Mouse (Mus musculus) kidney, postnatal 14 days (tissue): Measurements from ENCODE around the gene Pkd1l1.

Experiments
- DNase-seq: peaks from one replicate; pipeline ENCODE4 v3.0.0; 2022; ENCODE audit warnings: mixed read lengths

The Pkd1l1 gene

GRCm38 (mm10) chr11:8817376-8817775 is 155.7 kb downstream of the Pkd1l1 start:
- no peak for DNase-seq

DNA sequence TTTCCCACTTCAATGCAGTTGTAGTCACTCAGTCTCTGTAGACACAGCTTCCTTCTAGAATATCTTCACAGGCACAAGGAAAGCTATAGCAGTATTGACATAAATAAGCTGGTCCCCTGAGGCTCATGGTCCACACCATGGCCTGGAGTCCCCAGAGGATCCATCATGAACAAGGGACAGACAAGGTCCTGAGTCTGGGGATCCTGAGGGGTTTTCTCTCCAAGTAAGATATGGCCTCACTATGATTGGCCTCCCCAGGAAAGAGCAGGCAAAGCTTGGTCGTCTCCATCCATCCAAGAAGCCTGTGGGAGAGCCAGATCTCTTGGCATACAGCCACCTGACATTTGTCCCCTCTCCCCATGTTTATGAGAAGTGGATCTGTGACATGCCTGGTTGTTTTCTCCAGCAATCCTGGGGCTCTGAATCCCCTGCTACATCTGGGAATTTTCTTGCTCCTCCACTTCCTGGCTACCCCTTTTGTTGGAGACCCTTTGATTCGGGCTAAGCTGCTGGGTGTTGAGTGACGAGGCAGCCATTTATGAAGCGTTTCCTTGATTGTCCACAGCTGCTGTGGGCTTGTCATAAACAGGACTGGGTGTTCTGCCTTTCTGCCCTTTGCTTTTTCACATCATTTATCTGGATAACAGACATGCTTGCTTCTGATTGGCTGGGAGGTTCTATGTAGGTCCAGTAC is 158.8 kb downstream of the Pkd1l1 start:
- DNase-seq = peak; percentile 83

DNA sequence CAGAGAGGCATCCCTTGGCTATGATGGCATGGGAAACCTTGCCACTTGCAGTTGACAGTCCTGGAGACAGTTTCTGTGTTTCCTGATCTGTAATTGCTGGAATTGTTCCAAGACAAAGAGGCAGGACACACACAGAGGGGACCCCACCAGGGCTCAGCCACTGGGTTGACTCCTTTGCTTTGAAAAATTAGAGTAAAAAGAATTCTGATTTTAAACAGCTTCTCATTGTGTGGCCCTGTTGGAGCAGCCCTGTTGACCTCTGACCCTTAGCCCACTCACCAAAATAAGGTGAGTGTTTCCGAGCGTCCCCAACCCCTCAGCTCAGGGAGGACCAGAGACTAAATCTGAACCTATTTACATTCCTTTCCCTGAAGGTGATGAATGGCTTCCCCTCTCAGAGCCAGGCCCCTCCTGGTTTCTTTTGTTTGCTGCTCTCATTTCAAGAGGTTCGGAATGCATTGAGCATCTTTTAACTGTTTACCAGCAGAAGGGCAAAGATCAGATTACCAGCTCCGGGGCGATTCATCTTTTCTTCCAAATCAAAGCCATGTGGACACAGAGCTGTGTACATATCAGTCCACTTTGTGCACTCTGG is 161.5 kb downstream of the Pkd1l1 start:
- DNase-seq = no peak

DNA sequence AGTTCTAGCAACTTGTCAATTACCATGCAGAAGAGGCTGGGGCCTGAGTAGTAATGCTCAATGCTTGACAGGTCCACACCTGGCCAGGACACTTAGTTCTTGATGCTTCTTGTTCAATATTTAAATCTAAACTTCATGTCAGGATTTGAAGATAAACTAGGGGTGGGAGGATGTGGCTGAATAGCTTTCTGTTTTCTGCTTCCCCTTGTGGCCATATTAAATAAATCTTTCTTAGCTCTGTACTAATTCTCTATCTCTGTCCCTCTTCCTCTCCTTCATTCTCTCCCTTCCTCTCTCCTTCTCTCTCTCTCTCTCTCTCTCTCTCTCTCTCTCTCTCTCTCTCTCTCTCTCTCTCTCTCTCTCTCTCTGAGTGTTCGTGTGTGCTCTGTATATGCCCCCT is 163.4 kb downstream of the Pkd1l1 start:
- DNase-seq = no peak

DNA sequence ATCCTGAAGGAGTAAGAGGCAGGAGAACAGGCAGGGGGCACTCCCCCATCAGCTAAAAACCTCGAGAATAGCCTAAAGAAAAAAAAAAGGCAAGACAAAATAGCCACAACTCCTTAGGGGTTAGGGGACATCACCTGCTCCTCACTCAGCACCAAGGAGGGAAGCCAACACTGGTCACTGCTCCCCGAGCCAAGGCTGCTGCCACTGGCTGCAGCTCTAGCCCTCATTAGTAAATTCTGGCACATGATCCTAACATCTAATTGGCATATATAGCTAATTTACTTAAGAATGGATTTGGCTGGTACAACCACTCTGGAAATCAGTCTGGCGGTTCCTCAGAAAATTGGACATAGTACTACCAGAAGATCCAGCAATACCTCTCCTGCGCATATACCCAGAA is 166.1 kb downstream of the Pkd1l1 start:
- no peak for DNase-seq

DNA sequence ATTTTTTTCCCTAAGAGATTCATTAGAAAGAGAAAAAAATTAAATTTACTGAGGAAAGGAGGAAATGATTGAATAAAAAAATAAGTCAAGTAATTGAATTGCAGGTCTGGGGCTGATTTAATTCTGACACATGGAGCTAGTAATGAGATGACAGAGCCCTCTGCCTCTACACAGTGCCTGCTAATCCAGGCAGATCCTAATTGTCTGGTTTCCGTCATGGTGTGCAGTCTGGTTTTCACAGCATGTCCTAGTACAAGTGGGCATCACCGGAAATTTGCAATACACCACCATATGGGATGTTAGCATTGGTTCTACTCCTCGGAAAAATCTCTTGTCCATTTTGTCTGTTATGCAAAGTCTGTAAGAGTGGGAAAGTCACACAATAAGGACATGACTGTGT is 168.9 kb downstream of the Pkd1l1 start:
- DNase-seq = no peak

GRCm38 (mm10) chr11:8797486-8797885 is 175.6 kb downstream of the Pkd1l1 start:
- DNase-seq = peak; percentile 21

- no peak for DNase-seq
These were observed 178.0 kb downstream of the Pkd1l1 start for GRCm38 (mm10) chr11:8795031-8795430.

DNA sequence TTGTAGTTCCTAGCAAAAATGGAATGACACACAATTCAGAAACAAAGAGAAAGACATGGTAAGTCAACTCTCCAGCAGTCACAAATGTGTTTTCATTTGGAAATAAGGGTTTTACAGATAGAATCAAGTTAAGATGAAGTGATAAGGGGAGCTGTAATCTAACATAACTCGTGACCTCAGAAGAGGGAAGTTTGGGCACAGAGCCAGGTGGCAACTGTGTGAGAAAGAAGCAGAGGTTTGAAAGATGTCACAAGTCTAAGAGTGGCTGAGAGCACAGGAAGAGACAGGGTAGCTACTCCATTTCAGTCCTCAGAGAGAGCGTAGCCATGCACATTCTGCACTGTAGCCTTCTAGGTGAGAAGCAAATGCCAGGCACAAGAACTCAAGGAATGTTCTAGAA is 180.9 kb downstream of the Pkd1l1 start:
- no peak for DNase-seq

- no peak for DNase-seq
These were observed 183.9 kb downstream of the Pkd1l1 start for GRCm38 (mm10) chr11:8789186-8789585.

DNA sequence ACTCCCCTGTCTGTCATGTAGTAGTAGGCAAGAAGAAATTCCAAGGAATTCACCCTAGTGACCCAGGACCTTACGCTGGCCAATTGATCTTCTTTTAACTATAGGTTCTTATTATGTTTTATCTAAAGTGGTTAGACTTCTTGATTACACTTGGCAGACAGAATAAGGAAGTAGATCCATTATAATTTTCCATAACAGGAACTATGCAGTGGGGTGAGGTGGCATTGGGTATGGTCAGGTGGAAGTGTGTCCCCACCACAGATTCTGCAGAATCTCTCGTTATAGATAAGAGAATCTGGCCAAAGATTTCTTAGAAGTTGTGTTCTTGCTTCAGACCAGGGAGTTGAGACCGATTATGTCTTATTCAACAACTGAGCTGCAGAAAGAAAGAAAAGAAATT is 185.5 kb downstream of the Pkd1l1 start:
- no peak for DNase-seq

GRCm38 (mm10) chr11:8784413-8784812 is 188.7 kb downstream of the Pkd1l1 start:
- no peak for DNase-seq

- DNase-seq = no peak
These were observed 191.0 kb downstream of the Pkd1l1 start for GRCm38 (mm10) chr11:8782141-8782465.

DNA sequence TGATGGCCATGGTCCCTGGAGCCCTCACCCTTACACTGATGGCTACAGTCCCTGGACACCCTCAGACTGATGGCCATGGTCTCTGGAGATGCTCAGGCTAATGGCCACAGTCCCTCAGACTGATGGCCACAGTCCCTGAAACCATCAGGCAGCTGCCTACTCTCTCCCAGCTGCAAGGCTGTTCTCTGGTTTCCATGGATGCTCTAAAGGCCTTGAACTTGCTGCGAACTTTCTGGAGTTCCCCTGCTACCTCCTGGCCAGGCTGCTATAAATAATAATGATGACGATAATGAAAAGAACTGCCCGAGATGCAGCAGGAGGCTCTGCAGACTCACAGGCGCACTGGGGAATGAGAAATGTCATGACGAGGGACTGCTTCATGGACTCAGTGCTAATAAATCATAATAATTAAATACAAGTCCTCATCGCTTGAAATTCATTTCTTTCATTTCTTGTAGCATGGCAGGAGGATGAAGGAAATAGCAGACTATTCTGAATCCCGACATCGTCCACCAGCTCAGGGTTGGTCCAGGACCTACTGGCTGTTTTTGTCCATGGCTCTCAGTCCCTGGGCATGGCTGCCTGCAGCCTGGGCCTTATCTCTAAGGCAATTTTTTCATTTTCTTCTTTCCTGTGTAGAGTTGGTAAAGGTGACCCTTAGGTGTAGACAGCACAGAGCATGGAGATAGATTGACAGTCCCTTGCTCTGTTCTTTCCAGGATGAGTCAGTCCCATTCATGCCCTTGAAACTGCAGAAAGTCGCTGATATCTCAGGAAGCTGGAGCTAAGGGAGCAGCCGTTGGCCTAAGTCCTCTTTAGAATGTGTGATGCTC is 191.5 kb downstream of the Pkd1l1 start:
- peak; percentile 64 for DNase-seq

GRCm38 (mm10) chr11:8779427-8779826 is 193.6 kb downstream of the Pkd1l1 start:
- DNase-seq = no peak
